Mouse (Mus musculus) ES-CJ7 (cell line): ENCODE results near the gene Fez1.
A peak's percentile ranks its signal among the peaks of the same experiment; 100 is the strongest.

ENCODE experiments used
- DNase-seq: peaks from one replicate; pipeline ENCODE4 v3.0.0; 2011; ENCODE audit warnings: low read depth, low spot score

Fez1 gene

DNA sequence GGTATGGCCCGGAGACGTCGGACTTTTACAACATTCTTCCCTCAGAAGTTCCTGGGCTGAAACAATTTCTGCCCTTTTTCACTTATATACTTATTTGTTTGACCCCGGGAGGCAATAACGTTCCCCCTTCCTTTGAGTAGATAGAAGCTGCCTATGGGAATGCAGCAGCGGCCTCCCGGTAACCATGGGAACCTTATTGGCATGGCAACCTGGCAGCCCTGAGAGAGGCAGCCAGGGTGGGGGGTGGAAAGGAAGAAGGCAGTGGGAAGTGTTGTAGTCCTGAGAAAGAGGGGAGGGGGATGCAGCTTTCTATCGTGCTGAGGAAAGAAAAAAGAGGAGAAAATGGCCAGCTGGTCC is at the start of gene Fez1:
TSS of gene Fez1 (plus strand) at position 221 of the 357 bp plus-strand sequence.
- peak; percentile 84 for DNase-seq

GRCm38 (mm10) chr9:36783921-36784320 is 37.7 kb upstream of the Fez1 start:
- DNase-seq: no peak

GRCm38 (mm10) chr9:36792191-36792590 is 29.5 kb upstream of the Fez1 start:
- DNase-seq: no peak

DNA sequence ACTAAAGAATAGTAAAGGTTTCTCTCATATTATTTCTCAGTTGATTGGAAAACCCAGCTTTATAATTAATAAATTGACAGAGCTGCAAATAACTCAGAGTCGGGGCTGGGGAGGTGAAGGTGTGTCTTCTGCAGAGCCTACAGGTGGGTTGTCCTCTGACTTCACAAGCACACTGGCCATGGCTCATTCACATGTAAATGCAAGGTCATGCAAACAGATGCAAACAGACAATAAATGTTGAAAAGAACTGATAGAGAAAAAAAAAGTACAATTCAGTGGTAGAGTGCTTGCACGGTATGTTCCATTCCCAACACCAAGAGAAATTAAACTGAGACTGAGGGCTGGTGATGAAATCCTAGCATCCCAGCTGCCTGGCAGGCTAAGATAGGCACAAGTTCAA is 27.2 kb upstream of the Fez1 start:
- peak; percentile 72 for DNase-seq

GRCm38 (mm10) chr9:36795556-36795955 is 26.1 kb upstream of the Fez1 start:
- no peak for DNase-seq

GRCm38 (mm10) chr9:36796224-36796623 is 25.4 kb upstream of the Fez1 start:
- DNase-seq: no peak

DNA sequence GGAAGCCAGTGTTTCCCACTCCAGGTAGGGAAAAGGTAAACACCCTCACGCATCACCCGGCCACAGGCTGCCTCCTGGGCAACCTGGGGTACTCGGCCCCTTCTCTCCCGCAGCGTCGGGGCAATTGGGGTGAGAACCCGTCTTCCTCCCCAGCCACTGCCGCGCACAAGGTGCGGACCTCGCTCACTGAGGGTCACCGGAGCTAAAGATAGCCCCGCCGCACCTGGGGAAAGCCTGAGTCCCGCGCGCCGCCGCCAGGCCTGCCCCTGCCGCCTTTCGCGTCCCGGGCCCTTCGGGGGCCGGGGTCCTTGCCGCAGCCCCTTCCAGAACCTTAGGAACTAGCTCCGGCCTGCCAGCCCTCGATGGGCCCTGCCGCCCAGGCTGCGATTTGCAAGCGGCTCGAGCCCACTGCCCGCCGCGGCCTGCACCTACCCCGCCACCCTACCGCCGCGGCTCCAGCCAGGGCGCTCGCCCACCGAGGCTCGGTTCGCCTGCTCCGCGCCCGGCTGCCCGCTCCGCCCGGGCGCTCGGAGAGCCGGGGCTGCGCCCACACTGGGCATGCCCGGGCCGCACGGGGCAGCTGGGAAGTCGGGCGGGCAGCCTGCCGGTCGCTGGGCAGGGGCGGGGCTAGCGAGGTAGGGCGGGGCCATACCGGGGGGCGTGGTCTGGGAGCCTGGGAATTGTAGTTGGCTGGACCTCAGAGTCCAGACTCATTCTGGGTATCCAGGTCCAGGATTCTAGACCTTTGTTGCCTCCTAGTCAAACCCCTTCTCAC is 24.7 kb upstream of the Fez1 start, which contains the start of gene Ei24:
TSS of gene Ei24 (minus strand) at position 613 of the 775 bp plus-strand sequence.
- DNase-seq: peak; percentile 72

DNA sequence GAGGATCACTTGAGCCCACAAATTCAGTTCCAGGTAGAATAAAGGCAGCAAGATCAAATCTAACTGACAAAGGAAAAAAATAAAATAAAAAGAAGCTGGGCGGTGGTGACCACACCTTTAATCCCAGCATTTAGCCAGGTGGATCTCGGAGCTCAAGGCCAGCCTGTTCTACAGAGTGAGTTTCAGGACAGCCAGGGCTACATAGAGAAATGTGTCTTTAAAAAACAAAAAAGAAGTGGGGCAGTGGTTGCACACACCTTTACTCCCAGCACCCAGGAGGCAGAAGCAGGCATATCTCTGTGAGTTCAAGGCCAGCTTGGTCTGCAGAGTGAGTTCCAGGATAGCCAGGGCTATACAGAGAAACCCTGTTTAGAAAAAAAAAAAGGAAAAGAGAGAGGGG is 19.7 kb upstream of the Fez1 start:
- DNase-seq: peak; percentile 42

DNA sequence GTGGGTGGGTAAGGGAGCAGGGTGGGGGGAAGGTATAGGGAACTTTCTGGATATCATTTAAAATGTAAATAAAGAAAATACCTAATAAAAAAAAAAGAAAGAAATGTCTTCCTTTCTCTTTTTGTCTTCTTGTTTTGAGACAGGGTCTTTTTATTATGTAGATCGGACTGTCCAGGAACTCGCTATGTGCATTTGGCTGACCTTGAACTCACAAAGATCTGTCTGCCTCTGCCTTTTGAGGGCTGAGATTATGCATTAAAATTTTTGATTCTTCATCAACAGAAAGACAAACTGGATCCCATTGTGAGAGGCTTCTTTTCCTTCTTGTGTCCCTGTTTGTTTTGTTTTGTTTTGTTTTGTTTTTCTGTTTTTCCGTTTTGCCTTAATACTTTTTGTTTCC is 18.7 kb upstream of the Fez1 start:
- DNase-seq: peak; percentile 72

DNA sequence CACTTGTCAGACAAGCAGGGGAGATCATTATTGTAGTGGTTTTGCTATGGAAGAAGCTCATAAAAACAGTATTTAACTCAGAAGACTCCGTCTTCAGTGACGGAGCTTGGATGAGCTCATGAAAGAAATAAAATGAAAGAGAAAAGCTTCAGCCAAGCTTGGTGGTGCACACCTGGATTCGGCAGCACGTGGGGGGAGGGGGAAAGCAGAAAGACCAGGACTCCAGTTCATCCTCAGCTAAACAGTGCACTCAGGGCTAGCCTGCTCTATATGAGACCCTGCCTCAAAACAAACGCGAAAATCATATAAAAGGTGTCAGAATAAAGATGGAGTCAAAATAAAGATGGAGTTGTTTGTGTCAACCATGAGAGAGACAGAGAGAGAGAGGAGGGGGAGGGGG is 18.3 kb upstream of the Fez1 start:
- peak; percentile 78 for DNase-seq

DNA sequence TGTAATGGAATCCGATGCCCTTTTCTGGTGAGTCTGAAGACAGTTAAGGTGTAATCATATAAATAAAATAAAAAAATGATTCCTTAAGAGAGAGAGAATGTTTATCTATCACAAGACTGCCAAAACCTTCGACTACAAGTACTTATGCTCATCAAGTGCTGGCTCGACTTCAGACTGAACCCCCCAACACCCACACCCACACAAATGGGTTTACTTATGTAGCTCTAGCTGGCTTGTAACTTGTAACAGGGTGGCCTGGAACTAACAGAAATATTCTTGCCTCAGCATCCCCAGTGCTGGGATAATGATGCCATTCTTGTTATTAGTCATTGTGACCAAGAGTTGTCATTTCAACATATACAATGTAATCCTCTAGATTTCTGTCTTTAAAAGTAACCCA is 17.7 kb upstream of the Fez1 start:
- peak; percentile 47 for DNase-seq

DNA sequence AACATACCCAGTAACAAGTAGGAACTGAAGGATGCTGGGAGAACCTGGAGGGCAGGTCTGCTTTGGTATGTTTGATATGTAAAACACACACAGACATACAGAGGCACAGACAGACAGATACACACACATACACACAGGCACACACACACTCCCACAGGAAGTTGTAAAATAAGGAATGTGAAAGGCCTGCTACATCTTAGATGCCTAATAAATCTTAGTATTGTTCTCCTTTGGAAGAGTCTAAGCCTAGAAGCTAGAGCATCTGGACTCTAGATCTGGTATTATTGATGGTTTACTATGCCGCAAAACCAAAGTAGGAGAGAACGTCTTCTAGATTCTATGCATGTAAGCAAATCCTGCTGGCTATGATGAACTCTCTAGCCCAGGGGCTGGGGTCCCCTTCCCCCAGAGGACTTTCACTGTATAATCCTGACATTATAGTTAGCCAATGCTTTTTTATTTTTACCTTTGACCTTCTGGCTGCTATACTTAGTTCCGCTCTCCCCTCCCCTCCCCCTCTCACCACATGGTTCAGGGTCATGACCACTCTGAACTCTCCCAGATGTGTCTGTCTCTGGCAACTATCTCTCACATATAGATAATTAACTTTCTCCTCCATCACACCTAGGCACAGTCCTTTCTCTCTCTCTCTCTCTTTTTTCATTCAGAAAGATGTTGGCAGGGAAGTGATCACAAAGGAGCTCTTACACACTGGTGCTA is 16.2 kb upstream of the Fez1 start:
- DNase-seq: no peak

GRCm38 (mm10) chr9:36808126-36808785 is 13.4 kb upstream of the Fez1 start:
- DNase-seq: no peak

- DNase-seq: peak; percentile 73
Measured at GRCm38 (mm10) chr9:36814486-36814885, 7.2 kb upstream of the Fez1 start.

- DNase-seq: no peak
Measured at GRCm38 (mm10) chr9:36818905-36819304, 2.8 kb upstream of the Fez1 start.

DNA sequence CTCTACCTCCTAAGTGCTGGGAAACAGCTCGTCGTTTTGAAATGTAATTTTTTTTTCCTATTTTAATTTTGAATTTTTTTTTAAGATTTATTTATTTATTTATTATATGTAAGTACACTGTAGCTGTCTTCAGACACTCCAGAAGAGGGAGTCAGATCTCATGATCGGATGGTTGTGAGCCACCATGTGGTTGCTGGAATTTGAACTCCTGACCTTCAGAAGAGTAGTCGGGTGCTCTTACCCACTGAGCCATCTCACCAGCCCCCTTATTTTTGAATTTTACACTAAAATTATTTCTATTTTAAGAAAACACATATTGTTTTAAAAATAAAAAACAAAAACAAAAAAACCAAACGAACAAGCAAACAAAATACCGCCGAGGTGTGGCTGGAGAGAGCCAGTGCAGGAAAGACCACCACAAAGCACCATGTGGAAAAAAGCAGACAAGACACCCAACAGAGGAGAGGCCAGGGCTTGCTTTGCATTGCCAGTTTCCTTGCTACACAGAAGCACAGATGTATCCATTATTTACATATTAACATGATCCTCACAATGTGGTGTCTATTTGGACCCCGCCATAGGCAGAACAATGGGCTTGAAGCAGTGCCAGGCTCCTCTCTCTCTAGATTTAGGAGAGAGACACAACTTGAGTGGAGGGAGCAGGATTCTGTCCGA is 558 bp upstream of the Fez1 start:
- peak; percentile 35 for DNase-seq

DNA sequence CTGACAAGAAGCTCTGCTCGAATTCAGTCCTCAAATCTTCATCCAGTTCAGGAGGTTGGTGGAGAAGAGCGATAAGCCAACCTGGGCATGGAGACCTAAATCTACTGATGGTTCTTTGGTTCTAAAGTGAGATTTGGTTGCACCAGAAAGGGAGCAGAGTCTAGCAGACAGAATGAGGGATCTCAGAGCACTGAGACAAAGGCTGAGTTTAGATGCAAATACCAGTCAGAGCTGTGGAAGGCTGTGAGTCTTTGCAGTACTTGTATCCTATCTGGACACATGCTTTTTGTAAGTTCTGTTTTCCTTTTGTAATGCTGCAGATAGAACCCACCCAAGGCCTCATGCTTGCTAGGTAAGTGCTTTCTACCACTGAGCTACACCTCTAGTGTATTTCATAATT is 360 bp downstream of the Fez1 start:
- no peak for DNase-seq

DNA sequence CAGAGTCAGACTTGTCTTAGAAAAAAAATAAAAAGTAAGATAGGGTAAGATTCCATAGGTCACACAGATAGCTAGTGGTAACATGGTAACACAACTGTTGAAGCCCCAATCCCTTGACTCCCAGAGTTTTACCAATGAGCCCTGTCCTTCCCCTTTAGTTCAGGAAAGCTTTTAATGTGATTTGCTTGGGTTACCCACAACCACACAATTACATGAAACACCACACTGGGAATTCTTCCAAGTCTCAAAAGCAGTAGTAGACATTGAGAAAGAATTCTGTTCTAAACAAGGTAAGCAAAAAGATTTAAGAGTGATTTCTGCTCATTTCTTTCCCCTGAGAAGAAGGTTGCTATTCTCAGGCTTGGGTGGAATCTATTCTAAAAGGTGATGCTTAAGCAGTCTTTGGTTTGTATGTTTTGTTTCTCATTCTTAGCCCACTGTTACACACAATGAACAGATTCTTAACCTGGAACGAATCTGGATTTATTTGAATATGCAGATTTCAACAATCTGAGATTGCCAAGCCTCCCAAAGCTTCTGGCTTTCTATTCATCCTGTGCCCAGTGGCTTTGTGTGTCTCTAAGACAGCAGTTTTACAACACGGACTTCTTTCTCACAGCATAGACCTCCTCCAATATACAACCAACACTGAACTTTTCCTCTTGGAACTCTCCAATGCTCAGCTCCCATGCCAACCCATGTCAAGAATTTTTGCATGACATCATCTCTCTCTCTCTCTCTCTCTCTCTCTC is 5.1 kb downstream of the Fez1 start:
- no peak for DNase-seq

DNA sequence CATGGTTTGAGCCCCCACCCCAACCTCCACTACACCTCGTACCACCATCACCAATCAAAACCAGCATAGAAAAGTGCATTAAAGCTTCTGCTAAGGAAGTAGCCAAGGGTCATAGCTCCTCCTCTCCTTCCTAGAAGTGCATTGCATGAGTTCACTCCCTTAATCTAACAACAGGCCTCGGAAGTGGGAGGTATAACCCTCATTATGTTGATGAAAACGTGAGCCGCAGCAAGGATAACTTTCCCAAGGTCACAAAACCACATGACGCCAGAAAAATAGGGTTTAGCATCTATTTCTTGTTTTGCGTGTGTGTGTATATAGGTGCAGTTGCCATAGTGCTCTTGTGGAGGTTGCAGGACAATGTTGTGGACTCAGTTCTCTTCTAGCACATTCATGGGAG is 9.7 kb downstream of the Fez1 start:
- DNase-seq: no peak

DNA sequence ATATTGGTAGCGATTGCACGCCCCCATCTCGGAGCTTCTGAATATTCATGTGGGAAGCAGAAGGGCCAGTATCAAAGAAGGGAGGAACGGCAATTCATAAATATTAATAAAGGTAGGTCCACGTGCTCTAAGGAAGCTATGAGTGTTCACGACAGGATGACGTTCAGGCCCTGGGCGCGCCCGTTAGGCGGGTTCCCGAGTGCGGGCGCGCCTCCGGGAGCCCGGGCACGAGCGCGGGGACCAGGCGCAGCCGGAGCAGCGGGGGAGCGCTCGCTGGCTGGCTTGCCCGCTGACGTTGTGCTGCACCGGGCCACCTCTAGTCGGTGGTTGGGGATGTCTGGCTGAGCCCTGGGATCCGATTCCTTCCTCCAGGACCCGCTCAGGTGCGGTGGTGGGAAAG is 10.9 kb downstream of the Fez1 start:
- DNase-seq: peak; percentile 50
